Mouse (Mus musculus): Measurements from ENCODE around the gene Tmtc4. TPM values are rescaled to one million over a fixed set of nuclear protein-coding genes. Genes with fewer than 3 reads are reported as not detected.
A peak's percentile ranks its signal among the peaks of the same experiment; 100 is the strongest.

Gene Tmtc4
- polyA plus RNA-seq, 1 experiment from 2014 or later, result 31.4 TPM

DNA sequence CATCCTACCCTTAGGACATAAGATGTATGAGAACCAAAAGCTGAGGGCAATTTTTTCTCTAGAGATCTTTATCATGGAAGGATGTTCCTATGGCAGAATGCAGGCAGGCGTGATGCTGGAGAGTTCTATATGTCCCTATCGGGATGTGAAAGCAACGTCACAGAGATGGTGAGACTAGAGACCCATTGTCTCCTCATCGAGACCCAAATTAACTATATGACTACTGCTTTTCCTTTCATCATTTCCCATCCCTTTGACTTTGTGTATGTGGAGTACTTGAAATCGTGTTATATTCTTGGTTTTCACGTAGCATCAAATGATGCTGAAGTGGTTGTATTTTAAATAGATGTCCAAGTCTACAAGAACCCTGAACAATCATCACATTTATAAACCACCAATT is 70.2 kb downstream of the Tmtc4 start, which contains the start of gene Ggact:
TSS of gene Ggact (minus strand) at position 101 of the 400 bp plus-strand sequence.
- H3K4me1 ChIP-seq (replicated peaks), result peaks cover 12% of the 10 kb centered on the region
- ATAC-seq (ENCODE audit: insufficient number of reproducible peaks, insufficient read depth, low FRiP score, low TSS enrichment, low read depth), result no peak
- 0 out of 2 replicates have a peak within 1 kb of the TSS, but pooled peaks have one; percentile 19 for H3K27ac ChIP-seq
- peak within 1 kb of the TSS; percentile 73 for H3K9ac ChIP-seq (replicated peaks)
- peaks cover 2% of the 10 kb centered on the region; the same call in 1 of the 2 replicates for H3K9me3 ChIP-seq
- H3K36me3 ChIP-seq, result no peaks in the 10 kb centered on the region
- peak within 1 kb of the TSS; percentile 93 for H3K4me2 ChIP-seq
- H3K27me3 ChIP-seq, result no peaks in the 10 kb centered on the region
- 79% methylated on average over 6 of the region's 6 CpGs for WGBS
- peak within 1 kb of the TSS; percentile 71 for H3K4me3 ChIP-seq (replicated peaks)

GRCm38 (mm10) chr14:122912812-122913498 is 70.9 kb downstream of the Tmtc4 start:
- no peaks in the 10 kb centered on the region for H3K36me3 ChIP-seq
- peaks cover 9% of the 10 kb centered on the region; the same call in 1 of the 2 replicates for H3K9me3 ChIP-seq
- ATAC-seq (ENCODE audit: insufficient number of reproducible peaks, insufficient read depth, low FRiP score, low TSS enrichment, low read depth), result peak; percentile 73; the same call in 1 of the 2 replicates
- H3K4me1 ChIP-seq (replicated peaks), result peaks cover 12% of the 10 kb centered on the region
- 0 out of 2 replicates have a peak overlapping the region, but pooled peaks have one; percentile 19 for H3K27ac ChIP-seq
- no peaks in the 10 kb centered on the region for H3K27me3 ChIP-seq
- peak overlapping the region; percentile 73 for H3K9ac ChIP-seq (replicated peaks)
- peak overlapping the region; percentile 71 for H3K4me3 ChIP-seq (replicated peaks)
- WGBS, result under 1% methylated on average over 58 of the region's 58 CpGs
- peak overlapping the region; percentile 93 for H3K4me2 ChIP-seq

DNA sequence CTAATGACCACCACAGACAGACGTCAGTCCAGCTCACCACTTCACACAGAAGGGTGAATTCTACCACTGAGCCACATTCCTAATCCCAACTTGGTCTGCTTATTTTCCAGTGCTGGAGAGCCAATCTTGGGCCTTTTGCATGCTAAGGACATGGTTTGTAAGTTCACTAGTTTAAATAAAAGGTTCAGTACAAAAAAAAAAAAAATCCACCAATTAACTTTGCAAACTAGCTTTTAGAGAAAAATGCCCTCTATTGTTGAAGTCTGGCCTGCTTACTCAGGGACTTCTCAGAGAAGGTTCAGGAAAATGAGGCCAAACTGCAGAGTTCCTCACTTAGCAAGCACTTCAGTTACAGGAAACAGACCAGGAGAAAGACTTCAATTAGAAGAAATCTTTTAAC is 71.7 kb downstream of the Tmtc4 start:
- 0 out of 2 replicates have a peak overlapping the region, but pooled peaks have one; percentile 19 for H3K27ac ChIP-seq
- peak overlapping the region; percentile 93 for H3K4me2 ChIP-seq
- no peaks in the 10 kb centered on the region for H3K36me3 ChIP-seq
- H3K9me3 ChIP-seq, result peaks cover 10% of the 10 kb centered on the region
- peaks cover 12% of the 10 kb centered on the region for H3K4me1 ChIP-seq (replicated peaks)
- WGBS, result 38% methylated on average over 1 of the region's 1 CpGs
- H3K27me3 ChIP-seq, result no peaks in the 10 kb centered on the region
- no peak overlapping the region for H3K9ac ChIP-seq (replicated peaks)
- H3K4me3 ChIP-seq (replicated peaks), result peak overlapping the region; percentile 71
- no peak for ATAC-seq (ENCODE audit: insufficient number of reproducible peaks, insufficient read depth, low FRiP score, low TSS enrichment, low read depth)

GRCm38 (mm10) chr14:122911265-122911664 is 72.6 kb downstream of the Tmtc4 start:
- Histone ChIP-seq H3K27me3 (no peaks in the 10 kb centered on the region), H3K27ac (no peak overlapping the region), H3K4me2 (no peak overlapping the region), H3K9ac (replicated peaks) (no peak overlapping the region), H3K9me3 (peaks cover 13% of the 10 kb centered on the region), H3K4me1 (replicated peaks) (peaks cover 12% of the 10 kb centered on the region), H3K36me3 (no peaks in the 10 kb centered on the region), H3K4me3 (replicated peaks) (no peak overlapping the region)
- no peak for ATAC-seq (ENCODE audit: insufficient number of reproducible peaks, insufficient read depth, low FRiP score, low TSS enrichment, low read depth)

DNA sequence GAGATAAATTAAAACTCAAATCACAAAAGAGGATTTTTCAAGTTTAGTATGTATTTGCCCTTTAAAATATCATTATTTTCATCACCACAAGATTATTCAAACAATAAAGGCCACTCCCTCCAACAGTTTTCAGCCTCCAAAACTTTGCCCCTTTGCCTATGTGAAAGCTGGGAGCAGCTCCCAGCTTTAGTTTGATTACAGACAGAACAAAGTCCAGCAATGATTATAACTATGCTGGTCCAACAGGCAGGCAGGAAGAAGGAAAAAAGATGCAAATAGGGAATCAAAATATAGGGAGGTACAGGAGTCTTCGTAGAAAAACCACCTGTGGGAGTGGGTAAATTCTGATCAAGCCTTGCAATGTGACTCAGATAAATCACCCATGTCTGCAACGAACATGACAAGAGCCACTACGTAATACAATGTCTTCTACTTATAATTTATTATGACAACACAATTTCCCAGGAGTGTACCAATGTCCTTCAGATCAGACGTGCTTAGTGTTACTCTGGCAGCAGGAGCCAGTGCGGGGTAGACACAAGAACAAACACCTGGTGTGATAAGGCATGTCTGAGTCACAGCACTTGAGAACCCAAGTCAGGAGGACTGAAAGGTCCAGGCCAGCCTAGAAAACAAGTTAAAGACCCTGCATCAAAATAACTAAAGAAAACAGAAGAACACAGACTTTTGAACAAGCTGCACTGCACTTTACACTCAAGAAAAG is 74.3 kb downstream of the Tmtc4 start:
- ATAC-seq (ENCODE audit: insufficient number of reproducible peaks, insufficient read depth, low FRiP score, low TSS enrichment, low read depth), result no peak
- no peak overlapping the region for H3K4me2 ChIP-seq
- WGBS, result 86% methylated on average over 5 of the region's 5 CpGs
- H3K27me3 ChIP-seq, result no peaks in the 10 kb centered on the region
- H3K9me3 ChIP-seq, result peaks cover 13% of the 10 kb centered on the region
- H3K36me3 ChIP-seq, result no peaks in the 10 kb centered on the region
- H3K9ac ChIP-seq (replicated peaks), result no peak overlapping the region
- peaks cover 12% of the 10 kb centered on the region for H3K4me1 ChIP-seq (replicated peaks)
- no peak overlapping the region for H3K4me3 ChIP-seq (replicated peaks)
- no peak overlapping the region for H3K27ac ChIP-seq

DNA sequence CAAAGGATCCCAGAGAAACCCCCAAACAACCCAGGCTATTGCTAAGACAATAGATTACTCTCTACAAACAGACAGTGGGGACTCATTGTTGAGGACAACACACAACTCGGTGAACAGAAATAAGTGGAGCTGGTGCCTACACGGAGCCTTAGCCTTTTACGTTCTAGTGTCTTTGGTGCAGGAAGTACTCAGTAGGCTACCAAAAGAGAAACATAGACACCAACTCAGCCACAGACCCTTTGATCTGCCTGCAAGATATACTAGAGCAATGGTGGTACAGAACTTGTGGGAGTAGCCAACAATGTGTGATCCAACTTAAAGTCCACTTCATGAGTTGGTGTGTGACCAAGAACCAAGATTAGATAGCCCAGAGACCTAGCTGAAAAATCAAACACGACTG is 75.8 kb downstream of the Tmtc4 start:
- Histone ChIP-seq H3K36me3 (no peaks in the 10 kb centered on the region), H3K4me1 (replicated peaks) (peaks cover 11% of the 10 kb centered on the region), H3K4me2 (no peak overlapping the region), H3K4me3 (replicated peaks) (no peak overlapping the region), H3K27me3 (no peaks in the 10 kb centered on the region), H3K27ac (no peak overlapping the region), H3K9me3 (peaks cover 13% of the 10 kb centered on the region), H3K9ac (replicated peaks) (no peak overlapping the region)
- no peak for ATAC-seq (ENCODE audit: insufficient number of reproducible peaks, insufficient read depth, low FRiP score, low TSS enrichment, low read depth)
- 92% methylated on average over 4 of the region's 4 CpGs for WGBS

GRCm38 (mm10) chr14:122905007-122905406 is 78.8 kb downstream of the Tmtc4 start:
- Histone ChIP-seq H3K27ac (no peak overlapping the region), H3K4me1 (replicated peaks) (peaks cover 17% of the 10 kb centered on the region), H3K9ac (replicated peaks) (no peak overlapping the region), H3K4me3 (replicated peaks) (no peak overlapping the region), H3K36me3 (no peaks in the 10 kb centered on the region), H3K27me3 (no peaks in the 10 kb centered on the region), H3K9me3 (peaks cover 13% of the 10 kb centered on the region), H3K4me2 (no peak overlapping the region)
- WGBS, result 94% methylated on average over 1 of the region's 1 CpGs
- ATAC-seq (ENCODE audit: insufficient number of reproducible peaks, insufficient read depth, low FRiP score, low TSS enrichment, low read depth), result no peak

GRCm38 (mm10) chr14:122903923-122904351 is 79.9 kb downstream of the Tmtc4 start:
- ATAC-seq (ENCODE audit: insufficient number of reproducible peaks, insufficient read depth, low FRiP score, low TSS enrichment, low read depth), result no peak
- no peak overlapping the region for H3K4me2 ChIP-seq
- H3K27me3 ChIP-seq, result no peaks in the 10 kb centered on the region
- H3K9me3 ChIP-seq, result peaks cover 13% of the 10 kb centered on the region
- H3K36me3 ChIP-seq, result no peaks in the 10 kb centered on the region
- no peak overlapping the region for H3K27ac ChIP-seq
- no peak overlapping the region for H3K4me3 ChIP-seq (replicated peaks)
- 53% methylated on average over 2 of the region's 2 CpGs for WGBS
- peaks cover 17% of the 10 kb centered on the region for H3K4me1 ChIP-seq (replicated peaks)
- H3K9ac ChIP-seq (replicated peaks), result no peak overlapping the region

- ATAC-seq (ENCODE audit: insufficient number of reproducible peaks, insufficient read depth, low FRiP score, low TSS enrichment, low read depth), result no peak
- Histone ChIP-seq H3K4me1 (replicated peaks) (peaks cover 17% of the 10 kb centered on the region), H3K4me2 (no peak overlapping the region), H3K36me3 (no peaks in the 10 kb centered on the region), H3K27ac (no peak overlapping the region), H3K4me3 (replicated peaks) (no peak overlapping the region), H3K9ac (replicated peaks) (no peak overlapping the region), H3K9me3 (peaks cover 3% of the 10 kb centered on the region; the same call in 1 of the 2 replicates), H3K27me3 (no peaks in the 10 kb centered on the region)
- WGBS, result 63% methylated on average over 4 of the region's 4 CpGs
These were observed 81.0 kb downstream of the Tmtc4 start for GRCm38 (mm10) chr14:122902884-122903283.

- Histone ChIP-seq H3K27me3 (no peaks in the 10 kb centered on the region), H3K4me1 (replicated peaks) (peaks cover 17% of the 10 kb centered on the region), H3K4me3 (replicated peaks) (no peak overlapping the region), H3K36me3 (no peaks in the 10 kb centered on the region), H3K9me3 (peaks cover 2% of the 10 kb centered on the region; the same call in 1 of the 2 replicates), H3K4me2 (no peak overlapping the region), H3K9ac (replicated peaks) (no peak overlapping the region), H3K27ac (no peak overlapping the region)
- no peak for ATAC-seq (ENCODE audit: insufficient number of reproducible peaks, insufficient read depth, low FRiP score, low TSS enrichment, low read depth)
- WGBS, result 56% methylated on average over 2 of the region's 2 CpGs
These were observed 81.7 kb downstream of the Tmtc4 start for GRCm38 (mm10) chr14:122902136-122902535.

GRCm38 (mm10) chr14:122901715-122902114 is 82.1 kb downstream of the Tmtc4 start:
- H3K9ac ChIP-seq (replicated peaks), result no peak overlapping the region
- 79% methylated on average over 2 of the region's 2 CpGs for WGBS

More at GRCm38 (mm10) chr14:122901715-122902114, 82.1 kb downstream of the Tmtc4 start:
- Histone ChIP-seq H3K4me1 (replicated peaks) (peaks cover 17% of the 10 kb centered on the region), H3K4me3 (replicated peaks) (no peak overlapping the region), H3K36me3 (no peaks in the 10 kb centered on the region), H3K9me3 (no peaks in the 10 kb centered on the region), H3K27me3 (no peaks in the 10 kb centered on the region), H3K4me2 (no peak overlapping the region), H3K27ac (no peak overlapping the region)
- ATAC-seq (ENCODE audit: insufficient number of reproducible peaks, insufficient read depth, low FRiP score, low TSS enrichment, low read depth), result no peak
